Mouse (Mus musculus): Measurements from ENCODE around the gene Ttc7b. TPM values are rescaled to one million over a fixed set of nuclear protein-coding genes. Genes with fewer than 3 reads are reported as not detected.
A peak's percentile ranks its signal among the peaks of the same experiment; 100 is the strongest.

The Ttc7b gene
- total RNA-seq, 2 experiments from 2014 or later, result 173 to 184 TPM

GRCm38 (mm10) chr12:100429414-100430114 lies 91.1 kb downstream of the Ttc7b start:
- Histone ChIP-seq H3K27ac (peak overlapping the region; percentile 81), H3K4me3 (no peak overlapping the region)
- DNase-seq (ENCODE audit: low spot score in 2 of 2), result peak; percentile 58 to 66
- no peak for TF ChIP-seq CTCF (conservative IDR thresholded peaks at IDR 0.05)

DNA sequence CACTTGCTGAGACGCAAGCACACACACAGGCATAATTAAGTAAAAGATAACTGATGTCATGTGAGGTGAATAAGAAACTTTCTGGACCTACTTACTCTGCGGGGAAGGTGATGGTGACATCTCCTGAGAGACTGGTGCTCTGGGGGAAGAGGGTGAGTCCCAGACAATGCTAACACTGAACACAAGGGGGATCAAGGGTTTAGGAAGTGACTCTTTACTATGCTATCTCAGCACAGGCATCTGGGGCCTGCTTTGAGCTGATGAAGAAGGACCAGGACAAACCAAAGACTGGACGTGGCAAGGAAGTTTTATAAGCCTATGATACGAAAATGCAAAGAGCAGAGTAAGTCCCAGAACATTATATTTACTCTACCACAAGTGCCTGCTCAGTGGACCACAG lies 92.4 kb downstream of the Ttc7b start:
- DNase-seq (ENCODE audit: low spot score in 2 of 2), result no peak
- Histone ChIP-seq H3K27ac (peak overlapping the region; percentile 81; the same call in 1 of the 2 replicates), H3K4me3 (no peak overlapping the region)
- no peak; the same call in 1 of the 2 replicates for TF ChIP-seq CTCF (conservative IDR thresholded peaks at IDR 0.05)

- DNase-seq (ENCODE audit: low spot score in 2 of 2), result no peak
- peak overlapping the region; percentile 79; the same call in 1 of the 2 replicates for H3K27ac ChIP-seq
- no peak for TF ChIP-seq CTCF (conservative IDR thresholded peaks at IDR 0.05)
- no peak overlapping the region for H3K4me3 ChIP-seq
Observed at GRCm38 (mm10) chr12:100426212-100426611, 94.4 kb downstream of the Ttc7b start.

GRCm38 (mm10) chr12:100425028-100425427 lies 95.6 kb downstream of the Ttc7b start:
- H3K4me3 ChIP-seq, result no peak overlapping the region
- TF ChIP-seq CTCF (conservative IDR thresholded peaks at IDR 0.05), result no peak
- DNase-seq (ENCODE audit: low spot score in 2 of 2), result no peak
- peak overlapping the region; percentile 79 for H3K27ac ChIP-seq

GRCm38 (mm10) chr12:100422286-100422820 lies 98.3 kb downstream of the Ttc7b start:
- peak overlapping the region; percentile 67; the same call in 1 of the 2 replicates for H3K27ac ChIP-seq
- no peak for DNase-seq (ENCODE audit: low spot score in 2 of 2)
- no peak for TF ChIP-seq CTCF (conservative IDR thresholded peaks at IDR 0.05)
- no peak overlapping the region for H3K4me3 ChIP-seq

- TF ChIP-seq CTCF (conservative IDR thresholded peaks at IDR 0.05), result peak; percentile 80
- H3K27ac ChIP-seq, result peak overlapping the region; percentile 80
Observed at GRCm38 (mm10) chr12:100421538-100421937, 99.1 kb downstream of the Ttc7b start.

DNA sequence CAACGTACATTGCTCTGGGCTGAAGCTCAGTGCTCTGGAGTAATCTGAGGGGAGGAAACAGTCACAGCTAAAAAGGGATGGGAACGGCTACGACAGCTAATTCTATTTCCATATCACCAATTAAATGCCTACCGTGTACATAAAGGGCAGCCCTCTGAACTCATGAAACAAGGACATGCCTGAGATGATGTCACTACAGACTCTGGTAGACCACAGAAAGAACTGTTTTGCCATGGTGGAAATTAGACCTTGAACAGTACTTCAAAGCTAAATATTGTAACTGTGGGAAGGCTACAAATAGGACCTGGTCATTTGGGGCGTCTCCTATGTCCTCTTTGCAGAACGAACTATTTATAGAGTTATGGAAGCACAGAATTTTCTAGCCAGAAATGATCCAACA lies 99.7 kb downstream of the Ttc7b start:
- DNase-seq (ENCODE audit: low spot score in 2 of 2), result no peak
- H3K4me3 ChIP-seq, result no peak overlapping the region
- no peak for TF ChIP-seq CTCF (conservative IDR thresholded peaks at IDR 0.05)
- H3K27ac ChIP-seq, result peak overlapping the region; percentile 80

More at GRCm38 (mm10) chr12:100421538-100421937, 99.1 kb downstream of the Ttc7b start:
- DNase-seq (ENCODE audit: low spot score in 2 of 2), result peak; percentile 68 to 73
- no peak overlapping the region for H3K4me3 ChIP-seq

GRCm38 (mm10) chr12:100419946-100420874 lies 100.4 kb downstream of the Ttc7b start:
- TF ChIP-seq CTCF (conservative IDR thresholded peaks at IDR 0.05), result no peak
- Histone ChIP-seq H3K4me3 (no peak overlapping the region), H3K27ac (peak overlapping the region; percentile 80)
- DNase-seq (ENCODE audit: low spot score in 2 of 2), result no peak

GRCm38 (mm10) chr12:100415802-100416201 lies 104.8 kb downstream of the Ttc7b start:
- no peak for TF ChIP-seq CTCF (conservative IDR thresholded peaks at IDR 0.05)

GRCm38 (mm10) chr12:100414717-100415398 lies 105.8 kb downstream of the Ttc7b start:
- peak overlapping the region; percentile 71 for H3K27ac ChIP-seq
- H3K4me3 ChIP-seq, result no peak overlapping the region
- no peak for DNase-seq (ENCODE audit: low spot score in 2 of 2)
- no peak for TF ChIP-seq CTCF (conservative IDR thresholded peaks at IDR 0.05)

More at GRCm38 (mm10) chr12:100415802-100416201, 104.8 kb downstream of the Ttc7b start:
- H3K27ac ChIP-seq, result peak overlapping the region; percentile 71
- DNase-seq (ENCODE audit: low spot score in 2 of 2), result no peak
- H3K4me3 ChIP-seq, result no peak overlapping the region

DNA sequence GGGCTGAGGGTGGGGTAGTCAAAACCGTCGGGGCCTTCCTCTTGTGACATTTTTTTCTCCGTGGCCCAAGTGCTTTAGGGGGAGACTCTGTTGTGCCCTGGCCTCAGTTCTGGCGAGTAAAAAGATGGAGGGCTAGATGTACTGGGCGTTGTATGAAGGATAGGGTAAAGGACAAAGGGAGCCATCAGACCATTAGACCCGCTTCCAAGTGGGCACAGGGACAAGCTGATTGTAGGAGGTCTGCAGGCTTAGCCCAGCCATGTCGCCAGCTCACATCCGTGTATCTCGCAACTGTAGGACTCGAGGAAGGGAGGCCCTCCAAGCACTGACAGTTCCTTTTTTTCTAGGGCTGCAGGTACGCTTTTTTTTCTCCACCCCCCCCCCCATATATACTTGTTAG lies 111.9 kb downstream of the Ttc7b start:
- TF ChIP-seq CTCF (conservative IDR thresholded peaks at IDR 0.05), result no peak
- no peak for DNase-seq (ENCODE audit: low spot score in 2 of 2)
- Histone ChIP-seq H3K27ac (peak overlapping the region; percentile 85), H3K4me3 (no peak overlapping the region)

- no peak for TF ChIP-seq CTCF (conservative IDR thresholded peaks at IDR 0.05)
- H3K4me3 ChIP-seq, result no peak overlapping the region
- H3K27ac ChIP-seq, result peak overlapping the region; percentile 85
- no peak for DNase-seq (ENCODE audit: low spot score in 2 of 2)
Observed at GRCm38 (mm10) chr12:100408143-100408542, 112.5 kb downstream of the Ttc7b start.

Measured in layer of hippocampus, adult 2 months (tissue).